Mouse (Mus musculus) fibroblast of lung, adult 2 months (primary cell): ENCODE data around the gene Noxo1.

Experiments
- DNase-seq: peaks from one replicate; pipeline ENCODE4 v3.0.0-alpha.2; 2011; ENCODE audit warnings: low read depth

Noxo1 gene

DNA sequence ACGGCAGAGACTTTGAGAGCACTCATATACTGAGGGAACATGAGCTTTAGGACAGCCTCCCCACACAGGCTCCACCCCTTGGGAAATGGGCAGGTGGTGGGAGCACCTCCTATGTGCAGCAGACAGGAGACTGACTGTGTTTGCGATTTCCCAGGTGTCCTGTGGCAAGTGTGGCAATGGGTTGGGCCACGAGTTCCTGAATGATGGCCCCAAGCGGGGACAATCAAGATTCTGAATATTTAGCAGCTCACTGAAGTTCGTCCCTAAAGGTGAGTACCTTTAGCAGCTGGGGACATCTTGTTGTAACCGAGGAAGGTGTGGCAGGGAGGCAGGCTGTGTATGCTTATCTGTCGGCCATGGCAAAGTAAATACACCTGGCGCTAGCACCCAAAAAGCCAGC lies 43.9 kb downstream of the Noxo1 start:
- DNase-seq, result no peak

GRCm38 (mm10) chr17:24742307-24742706 lies 46.3 kb downstream of the Noxo1 start:
- DNase-seq, result no peak

GRCm38 (mm10) chr17:24743896-24744295 lies 47.9 kb downstream of the Noxo1 start:
- DNase-seq, result no peak

DNA sequence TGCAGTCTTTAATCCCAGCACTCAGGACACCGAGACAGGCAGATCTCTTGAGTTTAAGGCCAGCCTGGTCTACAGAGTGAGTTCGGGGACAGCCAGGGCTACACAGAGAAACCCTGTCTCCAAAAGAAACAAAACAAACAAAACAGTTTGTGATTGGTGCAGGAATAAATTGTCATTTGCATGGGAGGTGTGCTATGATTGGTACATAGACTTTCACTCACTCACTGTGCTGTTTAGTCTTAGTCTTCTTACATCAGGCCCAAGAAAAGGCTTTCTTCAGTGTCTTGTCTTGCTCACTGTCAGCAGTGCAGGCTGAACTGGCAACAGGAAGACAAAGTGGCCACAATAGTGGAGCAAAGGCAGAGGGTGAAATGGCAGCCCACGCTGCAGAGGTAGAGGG lies 48.3 kb downstream of the Noxo1 start:
- DNase-seq, result no peak

GRCm38 (mm10) chr17:24745526-24746497 lies 49.8 kb downstream of the Noxo1 start:
- DNase-seq, result peak; percentile 70

GRCm38 (mm10) chr17:24746986-24747385 lies 51.0 kb downstream of the Noxo1 start:
- DNase-seq, result no peak
